Mouse (Mus musculus): ENCODE data around the gene Slc15a4. TPM values are rescaled to one million over a fixed set of nuclear protein-coding genes. Genes with fewer than 3 reads are reported as not detected.

The Slc15a4 gene
- total RNA-seq, 2 experiments from 2014 or later = 23.7 to 27.2 TPM

DNA sequence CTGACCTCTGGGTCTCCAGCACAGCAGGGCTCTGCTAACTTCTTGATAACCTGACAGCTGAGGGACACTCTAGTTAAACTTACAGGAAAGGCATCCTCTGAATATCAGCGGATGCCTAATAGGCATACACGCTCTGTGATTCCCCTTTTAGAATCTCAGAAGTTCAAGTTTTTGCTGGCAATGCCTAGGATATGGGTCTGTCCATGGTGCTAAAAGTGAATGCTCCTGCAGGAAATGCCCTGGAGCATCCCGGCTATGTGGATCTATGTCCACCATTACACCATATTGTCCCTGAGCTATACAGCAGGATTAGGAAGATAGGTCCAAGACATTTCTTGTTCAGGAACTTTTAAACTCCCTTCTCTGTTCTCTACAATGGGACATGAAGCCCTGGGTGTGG is 71.6 kb downstream of the Slc15a4 start:
- no peak for DNase-seq (ENCODE audit: extremely low spot score in 1 of 2, low spot score in 1 of 2)

DNA sequence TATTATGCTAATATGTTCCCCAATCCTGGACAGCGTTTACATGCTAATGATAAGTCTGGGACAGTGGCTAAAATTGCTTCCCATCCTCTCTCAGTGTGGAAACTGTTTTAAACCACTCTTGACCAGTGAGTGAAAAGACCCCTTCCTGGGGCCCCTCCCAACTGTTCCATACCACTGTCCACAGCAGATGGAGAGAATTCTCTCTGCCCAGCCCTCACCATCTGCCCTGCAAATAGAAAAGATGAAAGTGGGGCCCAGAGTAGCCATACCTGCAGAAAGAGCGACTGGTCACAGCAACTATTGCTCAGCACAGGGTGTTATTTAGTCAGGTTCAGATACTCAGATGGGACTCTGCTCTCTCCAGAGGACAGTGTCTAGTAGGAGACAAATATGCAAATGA is 84.6 kb downstream of the Slc15a4 start:
- DNase-seq (ENCODE audit: extremely low spot score in 1 of 2, low spot score in 1 of 2) = no peak

DNA sequence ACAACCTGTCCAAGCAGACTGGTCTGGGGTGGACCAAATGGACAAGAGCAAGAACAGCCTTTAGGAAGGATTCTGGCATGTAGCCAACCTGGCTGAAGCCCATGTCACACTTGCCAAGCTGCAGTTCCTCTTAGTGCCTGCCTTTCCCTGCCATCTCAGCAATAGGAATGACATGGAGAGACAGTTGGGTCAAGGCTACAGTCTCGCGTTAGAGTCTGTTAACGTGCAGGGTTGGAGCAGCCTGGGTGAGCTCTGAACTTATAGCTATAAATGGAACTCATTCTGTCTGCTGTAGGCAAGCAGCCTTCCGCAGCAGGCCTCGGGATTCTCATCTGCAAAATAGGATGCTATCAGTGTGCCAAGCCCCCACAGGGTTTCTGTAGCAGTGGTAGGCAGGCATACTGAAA is 86.1 kb downstream of the Slc15a4 start:
- no peak for DNase-seq (ENCODE audit: extremely low spot score in 1 of 2, low spot score in 1 of 2)

Other genes with a start within 250 kb of the Slc15a4 start
- gene Glt1d1, start 635 bp downstream of the Slc15a4 start, total RNA-seq (2021) = 10 to 100 TPM; 21.3 to 23.0 TPM

All from layer of hippocampus, postnatal 25 days (tissue).